Mouse (Mus musculus) ES-E14 (cell line): Measurements from ENCODE around the gene Pdcd6ip. TPM values are rescaled to one million over a fixed set of nuclear protein-coding genes. Genes with fewer than 3 reads are reported as not detected.
A peak's percentile ranks its signal among the peaks of the same experiment; 100 is the strongest.

ENCODE experiments used
- DNase-seq: peaks from one replicate; pipeline ENCODE4 v3.0.0-alpha.2; 2013; ENCODE audit warnings: low read depth, low spot score
- H3K27ac ChIP-seq: 2 replicates; pipeline ENCODE4 v1.5.1; 2012; ENCODE audit warnings: low read depth, mild to moderate bottlenecking, low read length, moderate library complexity, mixed read lengths; ENCODE audit not compliant: poor library complexity, insufficient read depth, severe bottlenecking
- H3K36me3 ChIP-seq: 2 replicates; pipeline ENCODE4 v1.6.1; 2012; ENCODE audit warnings: mild to moderate bottlenecking, low read length, moderate library complexity, mixed read lengths; ENCODE audit not compliant: control insufficient read depth, poor library complexity, insufficient read depth, severe bottlenecking
- H3K4me1 ChIP-seq, 2 experiments: fragments of 150-350 bp in 1 of 2; sonication (generic) in 1 of 2; 2 replicates each; pipeline ENCODE4 v1.6.1; 2012; ENCODE audit warnings: low read length in 2 of 2, mild to moderate bottlenecking in 1 of 2, mixed read lengths in 1 of 2; ENCODE audit not compliant: control insufficient read depth in 2 of 2, insufficient read depth in 2 of 2, poor library complexity in 1 of 2
- H3K4me3 ChIP-seq, 2 experiments: fragments of 150-350 bp in 1 of 2; sonication (generic) in 1 of 2; 2 replicates each; pipeline ENCODE4 v1.5.1; 2012; ENCODE audit warnings: low read length in 2 of 2, low read depth in 1 of 2, mild to moderate bottlenecking in 1 of 2, mixed read lengths in 1 of 2; ENCODE audit not compliant: insufficient read depth in 1 of 2, poor library complexity in 1 of 2, severe bottlenecking in 1 of 2
- H3K9ac ChIP-seq: 2 replicates; pipeline ENCODE4 v1.6.1; 2012; ENCODE audit warnings: low read depth, mild to moderate bottlenecking, low read length, mixed read lengths; ENCODE audit not compliant: poor library complexity, insufficient read depth, severe bottlenecking
- H3K9me3 ChIP-seq: fragments of 150-350 bp; sonication (generic); 2 replicates; pipeline ENCODE4 v1.6.1; 2012; ENCODE audit warnings: low read depth, mild to moderate bottlenecking, low read length; ENCODE audit not compliant: control insufficient read depth, insufficient read depth
- CHD2 ChIP-seq: IDR thresholded peaks from 2 replicates; pipeline ENCODE4 v1.6.1; 2014; ENCODE audit warnings: mild to moderate bottlenecking, low read depth, low read length, inconsistent platforms
- HCFC1 ChIP-seq: IDR thresholded peaks from 2 replicates; pipeline ENCODE4 v1.6.1; 2012; ENCODE audit warnings: low read length, inconsistent platforms, borderline replicate concordance; ENCODE audit not compliant: insufficient read depth
- MAFK ChIP-seq: IDR thresholded peaks from 2 replicates; pipeline ENCODE4 v1.6.1; 2014; ENCODE audit warnings: mild to moderate bottlenecking, low read depth, low read length, inconsistent platforms; ENCODE audit not compliant: insufficient read depth
- ZC3H11A ChIP-seq: IDR thresholded peaks from 2 replicates; pipeline ENCODE4 v1.6.1; 2012; ENCODE audit warnings: low read depth, mild to moderate bottlenecking, inconsistent platforms, low read length, borderline replicate concordance
- ZNF384 ChIP-seq: IDR thresholded peaks from 2 replicates; pipeline ENCODE4 v1.6.1; 2012; ENCODE audit warnings: low read depth, low read length, inconsistent platforms
- in situ Hi-C, 2 experiments: fragments of 600-800 bp; cut with MboI; formaldehyde crosslinking; loops; one replicate each; pipeline ENCODE4 v1.15.1; 2025; ENCODE audit warnings: low sequenced_read_pairs in 2 of 2, inconsistent platforms in 1 of 2; ENCODE audit not compliant: unreplicated experiment in 2 of 2
- total RNA-seq: library from RNA; depleted of rRNA; stranded (reverse); fragments of 300-350 nt; gene quantifications from 2 replicates; pipeline ENCODE4 v1.2.3, GENCODE M21; 2012; rRNA removed

Pdcd6ip gene
- total RNA-seq: 26.2 and 28.4 TPM in 2 replicates

GRCm38 (mm10) chr9:113707481-113708360, at the start of gene Pdcd6ip:
Gene Pdcd6ip (minus strand): TSS chr9:113708259.
- no peak within 1 kb of the TSS for H3K27ac ChIP-seq
- no peaks in the 10 kb centered on the region for H3K36me3 ChIP-seq
- in situ Hi-C loops: no loop called here
- no peak for TF ChIP-seq ZC3H11A
- TF ChIP-seq MAFK: no peak
- TF ChIP-seq CHD2: no peak
- TF ChIP-seq HCFC1: no peak
- no peak for TF ChIP-seq ZNF384
- H3K9me3 ChIP-seq: no peaks in the 10 kb centered on the region
- peaks cover 2 to 12% of the 10 kb centered on the region in 2 experiments; a peak in 3 of 4 replicates for H3K4me1 ChIP-seq
- H3K4me3 ChIP-seq: peak within 1 kb of the TSS; percentile 81 to 93
- H3K9ac ChIP-seq: peak within 1 kb of the TSS; percentile 88
- DNase-seq: peak; percentile 41

DNA sequence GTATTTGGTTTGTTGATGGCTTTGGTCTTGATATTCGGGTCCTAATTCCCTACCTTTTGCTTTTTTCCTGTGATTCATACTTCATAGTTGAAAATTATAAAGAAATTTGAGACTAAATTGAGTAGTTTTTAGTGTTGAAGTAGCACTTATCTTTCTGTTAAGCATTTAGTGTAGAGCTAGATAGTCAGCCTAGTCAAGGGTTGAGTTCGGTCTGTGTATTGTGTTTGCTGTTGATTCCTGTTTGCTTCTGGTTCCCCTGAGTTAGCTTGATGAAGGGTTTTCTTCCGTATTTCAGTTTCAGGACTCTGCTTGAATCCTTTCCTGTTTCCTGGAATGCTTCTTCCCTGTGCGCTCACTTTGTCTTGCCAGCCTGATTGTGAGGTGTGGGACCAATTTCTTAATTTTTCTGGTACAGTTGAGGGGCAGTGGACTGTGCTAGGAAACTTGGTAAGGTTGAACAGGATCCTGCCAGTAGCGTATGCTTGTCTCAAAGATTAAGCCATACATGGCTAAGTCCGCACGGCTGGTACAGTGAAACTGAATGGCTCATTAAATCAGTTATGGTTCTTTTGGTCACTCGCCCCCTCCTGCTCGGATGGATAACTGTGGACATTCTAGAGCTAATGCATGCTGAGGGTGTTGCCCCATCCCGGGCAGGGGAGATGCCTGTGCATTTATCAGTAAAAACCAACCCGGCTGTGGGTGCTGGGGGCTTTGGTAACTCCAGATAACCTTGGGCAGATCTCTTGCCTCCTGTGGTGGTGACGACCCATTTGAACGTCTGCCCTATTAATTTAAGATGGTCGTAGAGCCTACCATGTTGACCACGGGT, 48.0 kb upstream of the Pdcd6ip start:
- no peak for DNase-seq
- no peak overlapping the region for H3K9ac ChIP-seq
- TF ChIP-seq MAFK: no peak
- TF ChIP-seq ZNF384: no peak
- no peak for TF ChIP-seq CHD2
- H3K4me3 ChIP-seq: no peak overlapping the region
- in situ Hi-C loops: no loop called here
- no peaks in the 10 kb centered on the region for H3K9me3 ChIP-seq
- H3K4me1 ChIP-seq: peaks cover 0 to 6% of the 10 kb centered on the region in 2 experiments; a peak in 2 of 4 replicates
- no peak overlapping the region for H3K27ac ChIP-seq
- peaks cover 2% of the 10 kb centered on the region; the same call in 1 of the 2 replicates for H3K36me3 ChIP-seq

DNA sequence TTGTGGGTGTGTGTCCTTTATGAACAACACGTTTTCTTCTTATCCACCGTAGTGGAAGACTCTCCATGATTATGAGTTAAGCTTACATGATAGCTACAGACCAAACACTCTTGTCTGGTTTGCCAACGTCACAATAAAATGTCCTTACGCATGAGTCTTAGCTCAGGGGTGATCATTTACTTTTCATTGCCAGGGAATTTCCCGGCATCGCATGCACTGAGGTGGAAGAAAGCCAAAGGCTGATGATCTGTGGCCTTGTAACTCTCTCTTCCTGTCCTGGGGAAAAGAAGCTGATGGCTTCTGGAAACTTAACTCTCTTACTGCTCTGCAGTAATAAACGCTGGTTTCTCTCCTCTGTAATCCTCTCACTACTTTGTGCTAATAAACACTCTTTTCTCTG, 41.3 kb upstream of the Pdcd6ip start:
- in situ Hi-C loops: no loop called here
- Histone ChIP-seq H3K4me1 (0 out of 4 replicates have a peak, but pooled peaks cover 0 to 3% of the 10 kb centered on the region in 2 experiments), H3K36me3 (no peaks in the 10 kb centered on the region), H3K4me3 (no peak overlapping the region), H3K9ac (no peak overlapping the region), H3K27ac (no peak overlapping the region), H3K9me3 (no peaks in the 10 kb centered on the region)
- TF ChIP-seq HCFC1 (no peak), CHD2 (no peak)
- no peak for DNase-seq

DNA sequence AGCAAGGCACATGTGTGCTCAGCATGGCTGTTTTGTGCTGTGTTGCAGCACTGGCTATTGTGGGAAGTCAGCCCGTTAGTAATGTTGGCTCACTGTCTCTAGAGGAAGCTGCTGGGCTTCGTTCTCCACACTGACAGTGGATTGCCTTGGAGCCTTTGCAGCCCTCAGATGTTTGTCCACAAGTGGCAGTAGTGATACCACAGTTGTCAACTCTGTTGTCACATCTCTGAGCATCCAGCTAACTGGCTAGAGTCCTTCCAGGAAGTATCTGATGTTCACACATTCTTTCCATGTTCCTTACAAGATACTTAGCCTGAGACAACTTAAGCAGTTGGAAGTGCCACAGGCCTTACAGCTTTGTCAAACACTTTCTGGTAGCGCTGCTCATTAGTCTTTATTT, 35.2 kb upstream of the Pdcd6ip start:
- TF ChIP-seq MAFK (no peak), CHD2 (no peak), ZC3H11A (no peak), ZNF384 (no peak), HCFC1 (no peak)
- H3K9ac ChIP-seq: no peak overlapping the region
- peaks cover 3% of the 10 kb centered on the region in 2 experiments; a peak in 2 of 4 replicates for H3K4me1 ChIP-seq
- DNase-seq: no peak
- H3K36me3 ChIP-seq: no peaks in the 10 kb centered on the region
- no peak overlapping the region for H3K27ac ChIP-seq
- in situ Hi-C loops: no loop called here
- H3K9me3 ChIP-seq: no peaks in the 10 kb centered on the region
- no peak overlapping the region for H3K4me3 ChIP-seq
